Mouse (Mus musculus): ENCODE data around the gene Casd1. TPM values are rescaled to one million over a fixed set of nuclear protein-coding genes. Genes with fewer than 3 reads are reported as not detected.

Casd1 gene
- polyA plus RNA-seq, 1 experiment from 2014 or later, result 24.3 TPM

GRCm38 (mm10) chr6:4663516-4663915, 62.9 kb downstream of the Casd1 start:
- no peaks in the 10 kb centered on the region for H3K4me1 ChIP-seq (replicated peaks)
- no peak overlapping the region for H3K4me2 ChIP-seq
- no peaks in the 10 kb centered on the region for H3K36me3 ChIP-seq
- H3K27ac ChIP-seq, result no peak overlapping the region
- no peak for ATAC-seq (replicated peaks; ENCODE audit: insufficient number of reproducible peaks, insufficient read depth, low FRiP score, low read depth)
- no peak overlapping the region for H3K4me3 ChIP-seq
- no peak overlapping the region for H3K9ac ChIP-seq
- H3K9me3 ChIP-seq (replicated peaks), result no peaks in the 10 kb centered on the region
- WGBS, result 43% methylated on average over 2 of the region's 2 CpGs
- H3K27me3 ChIP-seq, result no peaks in the 10 kb centered on the region

- H3K9me3 ChIP-seq (replicated peaks), result no peaks in the 10 kb centered on the region
- H3K4me3 ChIP-seq, result no peak overlapping the region
- H3K36me3 ChIP-seq, result no peaks in the 10 kb centered on the region
- H3K27me3 ChIP-seq, result no peaks in the 10 kb centered on the region
- H3K27ac ChIP-seq, result no peak overlapping the region
- no peak overlapping the region for H3K4me2 ChIP-seq
- no peak for ATAC-seq (replicated peaks; ENCODE audit: insufficient number of reproducible peaks, insufficient read depth, low FRiP score, low read depth)
- no peaks in the 10 kb centered on the region for H3K4me1 ChIP-seq (replicated peaks)
- no peak overlapping the region for H3K9ac ChIP-seq
- 51% methylated on average over 2 of the region's 2 CpGs for WGBS
These were observed 63.7 kb downstream of the Casd1 start for GRCm38 (mm10) chr6:4664313-4664712.

- Histone ChIP-seq H3K4me3 (no peak overlapping the region), H3K36me3 (no peaks in the 10 kb centered on the region), H3K27me3 (no peaks in the 10 kb centered on the region), H3K9me3 (replicated peaks) (no peaks in the 10 kb centered on the region), H3K27ac (no peak overlapping the region), H3K9ac (no peak overlapping the region), H3K4me1 (replicated peaks) (no peaks in the 10 kb centered on the region), H3K4me2 (no peak overlapping the region)
- ATAC-seq (replicated peaks; ENCODE audit: insufficient number of reproducible peaks, insufficient read depth, low FRiP score, low read depth), result no peak
- WGBS, result 82% methylated on average over 6 of the region's 6 CpGs
These were observed 64.5 kb downstream of the Casd1 start for GRCm38 (mm10) chr6:4665154-4665553.

GRCm38 (mm10) chr6:4677356-4677761, 76.7 kb downstream of the Casd1 start:
- Histone ChIP-seq H3K9ac (no peak overlapping the region), H3K4me3 (no peak overlapping the region), H3K9me3 (replicated peaks) (no peaks in the 10 kb centered on the region), H3K4me2 (no peak overlapping the region), H3K4me1 (replicated peaks) (no peaks in the 10 kb centered on the region), H3K36me3 (no peaks in the 10 kb centered on the region), H3K27ac (no peak overlapping the region), H3K27me3 (no peaks in the 10 kb centered on the region)
- no peak for ATAC-seq (replicated peaks; ENCODE audit: insufficient number of reproducible peaks, insufficient read depth, low FRiP score, low read depth)
- WGBS, result 86% methylated on average over 1 of the region's 1 CpGs

- Histone ChIP-seq H3K36me3 (no peaks in the 10 kb centered on the region), H3K4me2 (no peak overlapping the region), H3K27me3 (no peaks in the 10 kb centered on the region), H3K9ac (no peak overlapping the region), H3K4me1 (replicated peaks) (no peaks in the 10 kb centered on the region), H3K4me3 (no peak overlapping the region), H3K9me3 (replicated peaks) (no peaks in the 10 kb centered on the region), H3K27ac (no peak overlapping the region)
- WGBS, result 93% methylated on average over 1 of the region's 1 CpGs
- ATAC-seq (replicated peaks; ENCODE audit: insufficient number of reproducible peaks, insufficient read depth, low FRiP score, low read depth), result no peak
These were observed 79.3 kb downstream of the Casd1 start for GRCm38 (mm10) chr6:4679981-4680380.

GRCm38 (mm10) chr6:4680576-4680975, 79.9 kb downstream of the Casd1 start:
- Histone ChIP-seq H3K4me3 (no peak overlapping the region), H3K4me2 (no peak overlapping the region), H3K4me1 (replicated peaks) (no peaks in the 10 kb centered on the region), H3K9ac (no peak overlapping the region), H3K27me3 (no peaks in the 10 kb centered on the region), H3K27ac (no peak overlapping the region), H3K9me3 (replicated peaks) (no peaks in the 10 kb centered on the region), H3K36me3 (no peaks in the 10 kb centered on the region)
- 81% methylated on average over 4 of the region's 4 CpGs for WGBS
- ATAC-seq (replicated peaks; ENCODE audit: insufficient number of reproducible peaks, insufficient read depth, low FRiP score, low read depth), result no peak

- H3K27me3 ChIP-seq, result no peaks in the 10 kb centered on the region
- H3K9me3 ChIP-seq (replicated peaks), result no peaks in the 10 kb centered on the region
- no peak overlapping the region for H3K4me3 ChIP-seq
- H3K4me1 ChIP-seq (replicated peaks), result no peaks in the 10 kb centered on the region
- no peak overlapping the region for H3K4me2 ChIP-seq
- peaks cover 2% of the 10 kb centered on the region for H3K36me3 ChIP-seq
- no peak overlapping the region for H3K9ac ChIP-seq
- ATAC-seq (replicated peaks; ENCODE audit: insufficient number of reproducible peaks, insufficient read depth, low FRiP score, low read depth), result no peak
- no peak overlapping the region for H3K27ac ChIP-seq
- WGBS, result 51% methylated on average over 10 of the region's 10 CpGs
These were observed 84.2 kb downstream of the Casd1 start for GRCm38 (mm10) chr6:4684706-4685340.

- WGBS, result 93% methylated on average over 4 of the region's 4 CpGs
- Histone ChIP-seq H3K4me1 (replicated peaks) (no peaks in the 10 kb centered on the region), H3K36me3 (peaks cover 2% of the 10 kb centered on the region), H3K27ac (no peak overlapping the region), H3K27me3 (no peaks in the 10 kb centered on the region), H3K9me3 (replicated peaks) (no peaks in the 10 kb centered on the region), H3K9ac (no peak overlapping the region), H3K4me3 (no peak overlapping the region), H3K4me2 (no peak overlapping the region)
- no peak for ATAC-seq (replicated peaks; ENCODE audit: insufficient number of reproducible peaks, insufficient read depth, low FRiP score, low read depth)
These were observed 89.8 kb downstream of the Casd1 start for GRCm38 (mm10) chr6:4690438-4690837.

Other genes starting within 250 kb of the Casd1 start
- 469 and 631 TPM in 2 replicates for gene Col1a2, start 96.0 kb upstream of the Casd1 start, polyA plus RNA-seq (2015; fragmentation: Nextera tagmentation; extraction: Ambion mirVana)
- gene Sgce, start 146.4 kb downstream of the Casd1 start, polyA plus RNA-seq (2015; fragmentation: Nextera tagmentation; extraction: Ambion mirVana), result 57.7 and 57.8 TPM in 2 replicates
- gene Peg10, start 146.5 kb downstream of the Casd1 start, polyA plus RNA-seq (2015; fragmentation: Nextera tagmentation; extraction: Ambion mirVana), result 1.3 and 1.8 TPM in 2 replicates

All from heart, embryonic 15.5 days (tissue).